Mouse (Mus musculus): Measurements from ENCODE around the gene Tmub1.

- TF ChIP-seq TAL1 (IDR thresholded peaks at IDR 0.05; ENCODE audit: low read length) (no peak), GATA1 (IDR thresholded peaks at IDR 0.05; ENCODE audit: low read length) (no peak)
These were observed 19.7 kb downstream of the Tmub1 start for GRCm38 (mm10) chr5:24427981-24428402.
